Mouse (Mus musculus) CD8-positive naive resting alpha-beta T cell, adult 2 months (primary cell): Measurements from ENCODE around the gene Strn4.

Experiments used
- DNase-seq, 2 experiments: peaks; one replicate each; pipeline ENCODE4 v3.0.0; 2022; ENCODE audit warnings: low read depth in 2 of 2, low spot score in 2 of 2

Strn4 gene

GRCm38 (mm10) chr7:16810399-16810919 is 5.2 kb upstream of the Strn4 start:
- no peak for DNase-seq

DNA sequence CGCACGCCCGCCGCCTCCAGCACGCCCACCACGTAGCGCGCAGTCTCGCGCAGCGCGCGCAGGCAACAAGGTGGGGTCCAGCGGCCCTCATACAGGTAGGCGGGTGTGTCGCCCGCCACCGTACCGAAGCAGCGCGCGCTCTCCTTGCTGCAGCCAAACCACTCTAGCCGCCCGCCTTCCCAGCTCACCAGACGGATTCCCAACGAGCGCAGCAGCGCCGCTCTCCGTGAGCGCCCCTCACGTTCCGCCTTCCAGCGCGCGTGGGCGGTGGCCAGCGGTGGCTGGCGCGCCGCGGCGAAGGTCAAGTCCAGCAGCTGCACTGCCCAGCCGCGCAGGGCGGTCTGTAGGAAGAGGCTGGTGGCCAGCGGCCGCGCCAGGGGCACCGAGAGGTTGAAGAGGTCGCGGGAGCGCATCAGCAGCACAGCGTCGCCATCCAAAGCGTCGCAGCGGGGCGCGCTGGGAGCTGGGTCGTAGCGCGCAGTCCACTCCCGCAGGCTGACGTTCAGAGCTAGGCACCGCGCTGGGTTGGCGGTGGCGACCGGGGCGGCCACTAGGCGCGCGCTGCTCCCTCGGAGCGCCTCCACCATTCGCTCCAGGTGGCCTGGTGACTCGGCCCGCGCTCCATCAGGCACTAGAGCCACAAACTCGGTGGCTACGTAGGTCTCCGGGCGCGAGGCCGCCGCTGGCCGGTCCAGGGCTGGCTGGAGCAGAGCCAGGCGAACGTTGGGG is 4.6 kb upstream of the Strn4 start:
- DNase-seq = no peak

DNA sequence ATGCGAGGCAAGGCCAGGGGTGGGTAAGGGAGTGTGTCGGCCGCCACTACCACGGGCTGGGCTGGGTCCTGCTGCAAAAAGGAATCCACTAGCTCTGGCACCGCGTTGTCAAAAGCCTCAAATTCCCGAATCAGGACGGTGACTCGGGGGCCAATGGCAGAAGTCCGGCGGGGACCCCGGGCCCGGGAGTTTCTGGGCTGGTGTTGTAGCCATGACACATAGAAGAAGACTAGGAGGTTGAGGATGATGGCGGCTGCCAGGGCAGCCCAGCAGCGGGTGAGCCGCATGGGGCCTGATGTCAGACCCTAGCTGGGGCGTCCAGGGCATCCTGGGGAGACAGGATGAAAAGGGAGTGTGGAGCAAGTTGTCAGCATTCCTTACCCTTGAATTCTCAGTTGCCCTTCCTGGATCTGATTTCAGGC is 4.0 kb upstream of the Strn4 start:
- DNase-seq = no peak

DNA sequence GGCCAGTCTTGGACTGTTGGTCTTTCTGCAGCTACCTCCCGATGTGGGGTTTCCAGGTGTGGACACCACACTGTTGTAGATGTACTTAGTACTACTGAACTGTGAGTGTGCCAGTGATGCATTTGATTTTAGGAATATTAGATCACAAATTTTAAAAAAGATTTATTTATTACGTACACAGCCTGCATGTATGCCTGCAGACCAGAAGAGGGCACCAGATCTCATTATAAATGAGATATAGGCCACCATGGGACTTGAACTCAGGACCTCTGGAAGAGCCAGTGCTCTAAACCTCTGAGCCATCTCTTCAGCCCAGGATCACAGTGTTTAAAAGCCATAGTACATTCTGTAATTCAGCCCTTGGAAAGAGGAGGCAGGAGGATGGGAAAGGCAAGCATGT is 3.2 kb upstream of the Strn4 start:
- no peak for DNase-seq

GRCm38 (mm10) chr7:16816078-16816474 is 387 bp downstream of the Strn4 start:
- DNase-seq = peak; percentile 37 to 60

DNA sequence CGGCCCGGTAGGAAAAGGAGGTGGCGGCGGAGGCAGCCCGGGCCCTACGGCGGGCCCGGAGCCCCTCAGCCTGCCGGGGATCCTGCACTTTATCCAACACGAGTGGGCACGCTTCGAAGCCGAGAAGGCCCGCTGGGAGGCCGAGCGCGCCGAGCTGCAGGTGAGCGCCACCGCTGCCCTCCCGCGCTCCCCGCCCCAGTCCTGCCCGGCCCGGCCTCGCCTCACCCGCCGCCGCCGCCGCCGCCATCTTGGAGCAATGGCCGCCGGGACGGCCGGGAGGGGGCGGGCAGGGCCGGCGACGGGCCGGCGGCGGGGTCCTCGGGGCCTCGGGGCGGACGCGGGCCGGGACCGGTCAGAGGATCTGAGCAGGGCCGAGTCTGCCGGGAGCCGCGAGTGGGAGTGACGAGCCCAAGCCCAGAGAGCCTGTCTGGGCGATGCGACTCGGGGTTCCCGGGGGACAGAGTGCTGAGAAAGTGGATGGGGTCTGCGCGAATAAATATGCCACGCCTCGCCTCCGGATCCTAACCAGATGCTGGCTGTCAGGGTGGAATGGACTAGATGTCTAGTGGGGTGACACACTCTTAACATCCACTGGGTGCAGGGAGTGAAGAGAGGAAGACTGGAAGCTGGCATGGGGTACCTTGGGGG is 910 bp downstream of the Strn4 start, which contains the start of gene Fkrp:
TSS of gene Fkrp (minus strand) at position 258 of the 648 bp plus-strand sequence.
- DNase-seq = peak in 1 of 2 experiments; percentile 20

GRCm38 (mm10) chr7:16817693-16818092 is 2.0 kb downstream of the Strn4 start:
- no peak for DNase-seq

- no peak for DNase-seq
Observed at GRCm38 (mm10) chr7:16819794-16820193, 4.1 kb downstream of the Strn4 start.

GRCm38 (mm10) chr7:16820271-16820763 is 4.6 kb downstream of the Strn4 start:
- no peak for DNase-seq

DNA sequence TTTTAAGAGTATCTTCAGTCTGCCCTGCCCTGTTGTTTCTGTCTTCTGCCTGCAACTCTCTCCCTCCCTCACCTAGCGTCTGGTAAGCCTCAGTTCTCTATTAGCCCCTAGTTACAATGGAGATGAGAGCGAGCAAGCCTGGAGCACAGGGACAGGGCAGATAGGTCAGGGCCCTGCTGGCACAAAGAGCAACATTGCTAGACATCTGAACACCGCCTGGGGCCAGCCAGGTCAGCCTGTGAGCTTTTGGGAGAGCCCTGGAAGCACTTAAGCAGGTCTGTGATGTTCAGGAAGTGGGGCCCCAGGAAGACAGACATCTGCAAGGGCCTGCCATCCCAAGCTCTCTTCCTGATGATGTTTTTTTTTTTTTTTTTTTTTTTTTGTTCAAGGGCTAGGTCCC is 5.4 kb downstream of the Strn4 start:
- no peak for DNase-seq

DNA sequence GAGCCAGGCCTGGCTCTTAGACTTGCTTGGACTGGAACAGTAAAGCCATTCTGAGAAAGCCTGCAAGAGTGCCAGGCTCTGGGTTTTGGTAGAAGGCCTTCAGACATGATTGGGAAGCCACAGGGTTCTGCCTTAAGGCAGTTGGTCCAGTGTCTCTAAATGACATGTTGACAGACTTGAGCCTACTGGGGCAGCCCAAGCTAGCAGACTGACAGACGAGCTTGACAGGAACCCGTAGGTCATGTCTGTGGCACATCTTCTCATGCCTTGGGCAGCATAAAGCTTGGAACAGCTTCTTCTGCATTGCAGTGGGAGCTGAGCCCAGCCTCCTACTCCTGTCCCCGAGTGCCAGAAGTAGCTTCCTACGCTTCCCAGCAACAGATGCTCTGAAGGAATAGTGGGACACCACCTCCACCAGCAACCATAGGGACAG is 6.0 kb downstream of the Strn4 start:
- DNase-seq = no peak

- DNase-seq = no peak
Observed at GRCm38 (mm10) chr7:16823734-16824133, 8.0 kb downstream of the Strn4 start.

DNA sequence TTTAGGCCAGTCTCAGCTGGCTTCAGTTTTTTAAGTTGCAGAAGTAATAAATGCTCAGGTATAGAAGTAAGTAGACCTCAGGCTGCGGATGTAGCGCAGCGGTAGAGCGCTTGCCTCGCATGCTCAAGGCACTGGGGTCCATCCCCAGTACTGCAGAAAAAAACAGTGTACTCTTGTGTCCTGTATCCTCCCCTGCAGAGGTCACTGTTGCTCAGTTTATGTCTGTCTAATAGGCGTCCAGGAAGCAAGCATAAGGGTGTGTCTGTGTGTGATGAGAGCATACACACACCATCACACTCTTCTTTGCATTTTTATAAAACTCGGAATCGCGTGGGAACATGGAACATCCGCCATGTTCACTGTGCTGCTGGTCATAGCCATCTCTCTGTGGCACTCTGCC is 10.1 kb downstream of the Strn4 start:
- peak; percentile 62 to 78 for DNase-seq

GRCm38 (mm10) chr7:16826571-16826970 is 10.9 kb downstream of the Strn4 start:
- DNase-seq = no peak

DNA sequence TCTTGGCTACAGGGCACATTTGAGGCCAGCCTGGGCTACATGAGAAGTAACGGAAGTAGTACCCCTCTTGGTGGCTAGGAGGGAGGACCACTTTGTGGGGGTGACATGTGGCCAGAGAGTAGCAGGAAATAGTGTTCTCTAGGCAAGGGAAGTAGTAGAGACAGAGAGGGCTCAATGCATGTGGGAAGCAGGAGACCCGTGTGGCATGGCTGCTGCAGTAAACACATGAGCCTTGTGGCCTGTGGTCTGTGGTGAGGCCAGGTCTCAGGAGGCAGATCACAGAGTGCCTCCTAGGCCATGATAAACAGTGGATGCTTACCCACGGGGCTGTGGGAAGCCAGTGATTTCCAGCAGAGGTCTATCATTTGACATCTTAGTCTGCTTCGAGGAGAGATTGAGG is 11.6 kb downstream of the Strn4 start:
- peak; percentile 59 to 74 for DNase-seq

DNA sequence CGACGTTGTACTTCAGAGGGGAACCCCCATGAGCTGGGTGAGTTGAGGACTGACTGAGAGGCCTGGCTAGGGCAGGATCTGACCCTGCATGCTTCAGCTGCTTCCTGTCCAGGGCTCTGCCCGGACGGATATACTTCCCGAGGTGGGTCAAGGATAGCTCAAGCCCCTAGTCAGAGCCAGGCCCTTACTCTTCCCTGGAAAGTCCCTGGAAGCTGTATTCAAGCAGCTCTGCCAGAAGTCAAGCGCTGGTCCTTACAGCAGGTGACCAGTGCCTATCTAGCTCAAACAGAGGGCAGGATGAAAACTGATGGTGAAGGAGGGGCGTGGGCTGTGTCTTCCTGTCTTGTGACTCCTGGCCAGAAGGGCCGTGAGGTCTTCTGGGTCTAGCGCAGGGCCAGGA is 14.8 kb downstream of the Strn4 start:
- no peak for DNase-seq

GRCm38 (mm10) chr7:16837916-16838803 is 22.5 kb downstream of the Strn4 start:
- DNase-seq = no peak

DNA sequence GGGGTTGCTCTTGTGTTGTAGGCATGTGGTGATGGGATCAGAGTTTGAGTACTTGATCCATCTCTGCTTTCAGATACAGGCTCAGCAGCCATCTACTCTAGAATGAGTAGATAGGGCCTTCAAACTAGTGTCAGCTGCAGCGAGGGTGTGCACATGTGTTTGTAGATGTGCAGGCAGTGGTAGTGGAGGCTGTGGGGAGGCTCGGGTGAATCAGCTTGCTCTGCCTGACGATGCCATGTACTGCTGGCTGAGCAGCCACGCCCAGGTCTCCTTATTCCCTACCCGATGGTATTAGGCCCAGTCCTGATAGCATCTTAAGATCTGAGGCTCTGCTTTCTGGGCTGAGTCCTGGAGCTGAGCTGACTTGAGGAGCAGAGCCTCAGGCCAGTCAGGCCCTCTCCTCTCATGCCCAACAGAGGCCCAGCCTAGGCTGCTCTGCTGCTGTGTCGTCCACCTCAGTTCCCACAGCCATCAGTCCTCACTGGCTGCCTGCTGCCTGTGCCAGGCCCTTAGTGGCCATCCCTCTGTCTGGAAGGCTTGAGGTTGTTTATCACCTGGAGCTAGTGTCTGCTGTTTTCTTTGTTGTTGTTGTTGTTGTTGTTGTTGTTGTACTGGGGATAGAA is 23.2 kb downstream of the Strn4 start:
- no peak for DNase-seq

DNA sequence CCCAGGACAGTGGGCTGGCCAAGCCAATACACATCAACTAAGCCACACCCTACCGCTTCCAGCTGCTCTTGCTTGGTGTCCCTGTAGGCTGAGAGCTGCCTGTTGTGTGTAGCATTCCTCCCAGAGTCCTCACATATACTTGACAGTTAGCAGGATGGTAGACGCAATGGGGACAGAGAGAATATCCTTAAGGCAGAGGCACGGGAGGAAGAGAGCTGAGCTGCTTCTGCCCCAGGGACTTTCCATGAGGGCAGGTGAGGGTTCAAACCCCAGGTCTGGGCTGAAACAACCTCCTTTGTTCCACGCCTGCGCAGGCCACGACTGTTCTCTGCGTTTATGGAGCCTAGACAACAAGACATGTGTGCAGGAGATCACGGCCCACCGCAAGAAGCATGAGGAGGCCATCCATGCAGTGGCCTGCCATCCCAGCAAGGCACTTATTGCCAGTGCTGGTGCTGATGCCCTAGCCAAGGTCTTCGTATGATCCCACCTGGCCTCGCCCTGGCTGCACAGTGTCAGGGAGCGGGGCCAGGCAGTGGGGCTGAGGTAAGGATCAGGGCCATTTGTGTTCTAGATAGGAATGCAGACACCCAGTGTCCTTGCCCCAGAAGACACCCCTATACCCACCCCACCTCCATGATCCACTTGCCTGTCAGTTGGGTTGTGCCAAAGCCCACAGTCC is 23.9 kb downstream of the Strn4 start:
- DNase-seq = no peak

DNA sequence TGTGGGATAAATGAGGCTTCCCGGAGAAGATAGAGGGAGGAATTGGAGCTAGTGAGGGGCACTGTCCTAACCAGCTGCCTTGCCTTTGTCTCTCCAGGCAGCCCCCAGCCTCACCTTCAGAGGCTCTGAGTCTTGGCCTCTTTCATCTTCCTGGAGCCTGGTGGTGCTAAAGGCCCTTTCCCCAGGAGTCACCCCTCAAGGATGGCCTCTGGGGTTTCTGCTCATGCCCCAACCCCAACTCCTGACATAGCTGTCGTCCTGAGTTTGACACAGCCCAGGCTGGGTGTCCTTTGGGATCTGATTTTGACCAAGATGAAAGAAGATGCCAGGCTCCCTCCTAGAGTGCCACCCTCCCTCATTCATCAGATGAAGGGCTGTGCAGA is 24.4 kb downstream of the Strn4 start:
- no peak for DNase-seq
